15 mouse cellular contexts compared by ENCODE assay signal in genomic region chr11:8792146-8792545, GRCm38 (mm10).
A peak's percentile ranks its signal among the peaks of the same experiment; 100 is the strongest.
DNase-seq lines count a peak whose midpoint lies in the region; ATAC-seq and TF ChIP-seq lines count a peak whose summit lies in the region.
"Had no signal": no experiment of that assay in that cellular context is flagged by ENCODE, and none has a peak within 500 bp of the region (broad histone marks: within the 10 kb centered on the region; RNA-seq: fewer than 3 reads in every experiment).

No protein-coding gene starts in this region.

- H3K27ac ChIP-seq in lung, postnatal 0 days (ENCODE audit: low read length): no peak overlapping the region
- peak overlapping the region; percentile 76; the same call in 1 of the 2 replicates for H3K27ac ChIP-seq in limb, embryonic 10.5 days
- H3K27ac ChIP-seq: forebrain, embryonic 13.5 days; hindbrain, embryonic 14.5 days; liver, embryonic 13.5 days; neural tube, embryonic 12.5 days had no signal

- H3K4me3 ChIP-seq in lung, postnatal 0 days (ENCODE audit: low read depth, low read length): no peak overlapping the region
- H3K4me3 ChIP-seq in limb, embryonic 10.5 days: no peak overlapping the region
- H3K4me3 ChIP-seq: forebrain, embryonic 13.5 days; liver, embryonic 13.5 days; neural tube, embryonic 12.5 days had no signal

- no peak overlapping the region for H3K9ac ChIP-seq in lung, postnatal 0 days (replicated peaks; ENCODE audit: low read depth)
- H3K9ac ChIP-seq: forebrain, embryonic 13.5 days; hindbrain, embryonic 14.5 days; liver, embryonic 13.5 days; neural tube, embryonic 12.5 days had no signal

- no peaks in the 10 kb centered on the region for H3K36me3 ChIP-seq in lung, postnatal 0 days (ENCODE audit: insufficient read depth, low read length)
- no peaks in the 10 kb centered on the region for H3K36me3 ChIP-seq in limb, embryonic 10.5 days
- H3K36me3 ChIP-seq: liver, embryonic 13.5 days; neural tube, embryonic 12.5 days had no signal

- 33% methylated on average over 2 of the region's 2 CpGs for WGBS in lung, postnatal 0 days
- 92% methylated on average over 2 of the region's 2 CpGs for WGBS in limb, embryonic 10.5 days

- H3K4me2 ChIP-seq in lung, postnatal 0 days (replicated peaks; ENCODE audit: low read depth, low read length): no peak overlapping the region
- H3K4me2 ChIP-seq: forebrain, embryonic 13.5 days; hindbrain, embryonic 14.5 days; liver, embryonic 13.5 days; neural tube, embryonic 12.5 days had no signal

- H3K9me3 ChIP-seq in lung, postnatal 0 days (ENCODE audit: low read length): no peaks in the 10 kb centered on the region
- no peaks in the 10 kb centered on the region for H3K9me3 ChIP-seq in limb, embryonic 10.5 days (replicated peaks)
- H3K9me3 ChIP-seq: forebrain, embryonic 13.5 days; liver, embryonic 13.5 days; neural tube, embryonic 12.5 days had no signal

- no peaks in the 10 kb centered on the region for H3K27me3 ChIP-seq in lung, postnatal 0 days (replicated peaks; ENCODE audit: insufficient read depth, low read length)
- no peaks in the 10 kb centered on the region for H3K27me3 ChIP-seq in limb, embryonic 10.5 days (ENCODE audit: low read depth, poor library complexity, severe bottlenecking)
- H3K27me3 ChIP-seq: forebrain, embryonic 13.5 days; liver, embryonic 13.5 days; neural tube, embryonic 12.5 days had no signal

- no peak for TF ChIP-seq EP300 in lung, postnatal 0 days (IDR thresholded peaks at IDR 0.05)

- H3K4me1 ChIP-seq in lung, postnatal 0 days (ENCODE audit: insufficient read depth, low read depth, low read length): no peaks in the 10 kb centered on the region; the same call in 1 of the 2 replicates
- peaks cover 73% of the 10 kb centered on the region for H3K4me1 ChIP-seq in limb, embryonic 10.5 days
- H3K4me1 ChIP-seq: forebrain, embryonic 13.5 days; liver, embryonic 13.5 days; neural tube, embryonic 12.5 days had no signal

- peak; percentile 35 for DNase-seq in lung, postnatal 10 days
- DNase-seq in lung, postnatal 0 days (ENCODE audit: low spot score): no peak
- peak; percentile 35 for DNase-seq in adrenal gland, postnatal 14 days
- no peak for DNase-seq in limb, embryonic 10.5 days (ENCODE audit: low spot score)
- peak; percentile 32 to 60 for DNase-seq in thymus, postnatal 36 days
- no peak for DNase-seq in yolk sac, embryonic 10.5 days (ENCODE audit: low spot score)
- DNase-seq in T-cell, adult 2 months (ENCODE audit: low spot score): no peak
- DNase-seq: cerebellum, adult 2 months; kidney, postnatal 14 days; liver, embryonic 13.5 days; right cerebral cortex, postnatal 4 days had no signal

- TF ChIP-seq CTCF in lung, postnatal 0 days (IDR thresholded peaks at IDR 0.05): no peak

- no peak for ATAC-seq in lung, postnatal 0 days
- ATAC-seq: forebrain, embryonic 13.5 days; intestine, embryonic 16.5 days had no signal

Comparison
In these comparisons a context has a peak if more than half of its experiments do, and no peak if none do; other contexts are left out.
1. DNase-seq: peak in lung, postnatal 10 days (single experiment), adrenal gland, postnatal 14 days (single experiment) and thymus, postnatal 36 days (2 of 2); none in lung, postnatal 0 days (single experiment), limb, embryonic 10.5 days (single experiment), yolk sac, embryonic 10.5 days (single experiment) and T-cell, adult 2 months (single experiment).